ENCODE assay signal across 8 mouse cellular contexts in the genomic region with DNA sequence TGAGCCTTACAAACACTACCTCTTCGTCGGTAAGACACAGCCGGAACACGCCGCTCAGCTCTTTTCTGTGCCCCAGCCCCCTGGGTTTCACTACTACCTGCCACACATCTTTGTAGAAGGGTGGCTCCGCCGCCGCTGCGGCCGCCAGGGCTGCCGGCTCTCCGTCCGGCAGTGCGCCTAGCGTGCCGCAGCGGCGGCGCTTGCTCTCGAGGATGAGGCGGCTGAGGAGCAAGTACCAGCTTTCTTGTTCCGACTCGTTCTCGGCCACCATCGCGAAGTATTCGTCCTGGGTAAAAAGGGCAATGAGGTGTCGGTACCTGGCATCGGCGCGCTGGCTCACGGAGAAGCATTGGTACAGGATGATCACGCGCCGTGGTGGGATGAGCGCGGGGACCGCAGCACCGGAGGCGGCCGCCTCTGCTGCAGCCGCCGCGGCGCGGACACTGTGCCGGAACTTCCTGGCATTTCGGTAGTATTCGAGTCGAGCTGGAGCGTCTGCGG. TPM values are rescaled to one million over a fixed set of nuclear protein-coding genes. Genes with fewer than 3 reads are reported as not detected.
DNase-seq lines count a peak whose midpoint lies in the region; ATAC-seq lines count a peak whose summit lies in the region.

No protein-coding gene starts in this region.

- WGBS in heart, embryonic 15.5 days, result 24% methylated on average over 52 of the region's 52 CpGs
- WGBS in hindbrain, embryonic 11.5 days, result 28% methylated on average over 48 of the region's 52 CpGs
- 25% methylated on average over 51 of the region's 52 CpGs for WGBS in midbrain, embryonic 12.5 days

- ATAC-seq in heart, embryonic 15.5 days (replicated peaks; ENCODE audit: insufficient number of reproducible peaks, insufficient read depth, low FRiP score, low read depth), result no peak
- peak; percentile 23; the same call in 1 of the 2 replicates for ATAC-seq in hindbrain, embryonic 11.5 days (ENCODE audit: low FRiP score)
- ATAC-seq in midbrain, embryonic 12.5 days (ENCODE audit: low FRiP score, low read depth), result peak; percentile 39; the same call in 1 of the 2 replicates
- no peak for ATAC-seq in activated CD4-positive, CD25-positive, alpha-beta regulatory T cell, adult 4 months

- H3K36me3 ChIP-seq in heart, embryonic 15.5 days, result no peaks in the 10 kb centered on the region
- H3K36me3 ChIP-seq in hindbrain, embryonic 11.5 days (ENCODE audit: control insufficient read depth, insufficient read depth, low read length), result no peaks in the 10 kb centered on the region
- no peaks in the 10 kb centered on the region for H3K36me3 ChIP-seq in midbrain, embryonic 12.5 days

- no peak overlapping the region for H3K27ac ChIP-seq in heart, embryonic 15.5 days
- no peak overlapping the region for H3K27ac ChIP-seq in brown adipose tissue, adult 24 weeks (replicated peaks; ENCODE audit: low read depth, low read length)
- H3K27ac ChIP-seq in hindbrain, embryonic 11.5 days (ENCODE audit: low read depth, low read length), result no peak overlapping the region
- no peak overlapping the region for H3K27ac ChIP-seq in midbrain, embryonic 12.5 days (replicated peaks)

- peaks cover 17% of the 10 kb centered on the region for H3K4me1 ChIP-seq in heart, embryonic 15.5 days (replicated peaks)
- no peaks in the 10 kb centered on the region; the same call in 1 of the 2 replicates for H3K4me1 ChIP-seq in brown adipose tissue, adult 24 weeks (ENCODE audit: control insufficient read depth, insufficient read depth, insufficient read length, low read length)
- 0 out of 2 replicates have a peak, but pooled peaks cover 2% of the 10 kb centered on the region for H3K4me1 ChIP-seq in hindbrain, embryonic 11.5 days (replicated peaks; ENCODE audit: control insufficient read depth, insufficient read depth, low read length)
- peaks cover 3% of the 10 kb centered on the region; the same call in 1 of the 2 replicates for H3K4me1 ChIP-seq in midbrain, embryonic 12.5 days

- H3K9me3 ChIP-seq in heart, embryonic 15.5 days (replicated peaks), result no peaks in the 10 kb centered on the region
- H3K9me3 ChIP-seq in hindbrain, embryonic 11.5 days (ENCODE audit: control insufficient read depth, low read length), result no peaks in the 10 kb centered on the region
- no peaks in the 10 kb centered on the region for H3K9me3 ChIP-seq in midbrain, embryonic 12.5 days

- peak overlapping the region; percentile 46 for H3K4me3 ChIP-seq in heart, embryonic 15.5 days
- peak overlapping the region; percentile 22 for H3K4me3 ChIP-seq in brown adipose tissue, adult 24 weeks (ENCODE audit: insufficient read depth, low read depth, low read length)
- peak overlapping the region; percentile 42 for H3K4me3 ChIP-seq in hindbrain, embryonic 11.5 days (ENCODE audit: low read depth, low read length)
- H3K4me3 ChIP-seq in midbrain, embryonic 12.5 days, result peak overlapping the region; percentile 44

- DNase-seq in heart, postnatal 25 days (ENCODE audit: low spot score), result no peak
- peak; percentile 53 for DNase-seq in hindbrain, embryonic 11.5 days (ENCODE audit: low spot score)
- DNase-seq in urinary bladder, postnatal 10 days (ENCODE audit: low spot score), result no peak
- no peak for DNase-seq in urinary bladder, postnatal 25 days (ENCODE audit: low spot score)

- H3K27me3 ChIP-seq in heart, embryonic 15.5 days, result peaks cover 70% of the 10 kb centered on the region
- peaks cover 58% of the 10 kb centered on the region for H3K27me3 ChIP-seq in hindbrain, embryonic 11.5 days (ENCODE audit: control insufficient read depth, insufficient read depth, low read length)
- peaks cover 72% of the 10 kb centered on the region for H3K27me3 ChIP-seq in midbrain, embryonic 12.5 days

- H3K9ac ChIP-seq in heart, embryonic 15.5 days, result no peak overlapping the region
- no peak overlapping the region for H3K9ac ChIP-seq in hindbrain, embryonic 11.5 days (ENCODE audit: low read depth, low read length)
- no peak overlapping the region for H3K9ac ChIP-seq in midbrain, embryonic 12.5 days (replicated peaks)

- intact Hi-C loops in heart, postnatal 25 days (cut with DNase I), result no loop called here

- H3K4me2 ChIP-seq in heart, embryonic 15.5 days, result peak overlapping the region; percentile 70
- H3K4me2 ChIP-seq in hindbrain, embryonic 11.5 days (replicated peaks; ENCODE audit: low read depth, low read length), result peak overlapping the region; percentile 53
- H3K4me2 ChIP-seq in midbrain, embryonic 12.5 days (replicated peaks), result peak overlapping the region; percentile 61

RNA-seq across cellular contexts. Expression of a gene that starts 0.6 kb away (rescaled TPM):
- polyA plus RNA-seq in heart, embryonic 15.5 days (2015; fragmentation: Nextera tagmentation; extraction: Ambion mirVana), result 0.05 TPM in 1 of 2 replicates, not detected in the other
- not detected for total RNA-seq in heart, postnatal 25 days (2021)
- not detected in 2 replicates for polyA plus RNA-seq in brown adipose tissue, adult 24 weeks (2012; ENCODE audit: insufficient read depth, insufficient read length, missing spikeins)
- 0.67 and 0.74 TPM in 2 replicates for polyA plus RNA-seq in hindbrain, embryonic 11.5 days (2014; fragmentation: Nextera tagmentation; extraction: Ambion mirVana)
- 0.63 and 0.96 TPM in 2 replicates for polyA plus RNA-seq in midbrain, embryonic 12.5 days (2016; fragmentation: Nextera tagmentation; extraction: Ambion mirVana)
- not detected for polyA plus RNA-seq in activated CD4-positive, CD25-positive, alpha-beta regulatory T cell, adult 4 months (2017; shearing (Covaris generic))

Comparison
In these comparisons a context has a peak if more than half of its experiments do, and no peak if none do; other contexts are left out.
1. ATAC-seq: peak in hindbrain, embryonic 11.5 days (single experiment) and midbrain, embryonic 12.5 days (single experiment); none in heart, embryonic 15.5 days (single experiment) and activated CD4-positive, CD25-positive, alpha-beta regulatory T cell, adult 4 months (single experiment).
2. Peak in every context shown above with its lines, with median percentiles within 50 percentile points of each other: H3K4me2 ChIP-seq and H3K4me3 ChIP-seq.